Mouse (Mus musculus) cerebellum, postnatal 4 days (tissue): ENCODE measurements around the gene Gm13757.
"Not testable (repeated sequence)": the region's sequence is repeated elsewhere in the genome, so short reads cannot be mapped to it uniquely, and the experiment has no call there.

Experiments
- DNase-seq, 2 experiments: peaks; one replicate each; pipeline ENCODE4 v3.0.0; 2022; ENCODE audit warnings: low spot score in 2 of 2, mixed read lengths in 1 of 2

The Gm13757 gene

DNA sequence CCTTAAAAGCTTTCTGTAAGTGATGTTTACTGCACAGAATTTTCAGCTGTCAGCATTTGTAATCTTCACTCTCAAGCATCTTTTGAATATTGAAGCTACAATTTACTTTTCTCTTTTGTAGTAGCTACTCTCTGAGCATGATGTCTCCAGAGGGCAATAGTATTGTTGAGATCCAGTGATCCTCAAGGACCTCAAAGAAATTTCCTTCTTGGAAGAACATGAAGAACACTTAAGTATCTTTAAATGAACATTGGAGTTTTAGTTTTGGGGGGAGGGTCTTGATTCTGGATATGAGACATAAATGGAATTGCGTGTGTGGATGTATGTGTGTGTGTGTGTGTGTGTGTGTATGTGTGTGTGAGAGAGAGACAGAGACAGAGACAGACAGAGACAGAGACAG is at the start of gene Gm13757:
Gm13757 (minus strand) TSS at position 101 of the 400 bp plus-strand sequence.
- DNase-seq, result no peak

DNA sequence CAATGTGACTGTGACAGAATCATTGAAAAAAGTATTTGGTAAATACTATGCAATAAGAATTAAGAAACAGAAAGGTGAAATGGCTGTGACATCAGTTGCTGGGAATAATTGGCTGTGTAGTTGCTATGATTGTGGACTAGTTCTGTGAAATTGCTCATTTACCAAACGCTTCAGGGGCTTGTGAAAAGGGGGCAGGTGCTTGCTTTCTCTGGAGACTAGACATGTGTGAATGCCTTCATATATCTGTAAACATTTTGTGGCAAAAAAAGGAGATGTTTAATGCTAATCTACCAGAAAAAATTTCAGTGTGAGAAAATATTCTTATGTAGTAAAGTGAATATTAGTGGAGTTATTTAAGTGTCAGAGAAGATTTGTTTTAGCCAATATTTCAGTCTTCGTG is 44.1 kb upstream of the Gm13757 start, which contains the start of gene Olfr1185-ps1:
Olfr1185-ps1 (plus strand) TSS at position 301 of the 400 bp plus-strand sequence.
- DNase-seq, result no peak

DNA sequence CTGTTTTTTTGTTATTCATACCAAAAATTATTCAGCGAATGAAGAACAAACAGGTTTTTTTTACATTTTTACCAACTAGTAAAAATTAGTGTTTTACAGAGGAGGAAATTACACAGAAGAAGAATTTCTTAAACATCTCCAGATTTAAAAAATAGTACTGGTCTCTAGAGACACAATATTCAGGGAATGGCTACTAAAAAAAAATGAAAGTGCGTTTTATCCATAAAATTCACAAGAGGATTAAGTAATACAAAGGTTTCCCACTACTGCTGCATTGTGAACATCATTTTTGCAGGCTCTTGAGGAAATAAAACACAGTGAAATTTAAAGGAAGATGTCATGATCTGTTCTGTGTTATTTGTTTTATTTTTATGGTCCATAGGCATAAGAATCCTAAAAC is 34.4 kb upstream of the Gm13757 start, which contains the start of gene Olfr1184:
Olfr1184 (plus strand) TSS at position 301 of the 400 bp plus-strand sequence.
- no peak for DNase-seq

DNA sequence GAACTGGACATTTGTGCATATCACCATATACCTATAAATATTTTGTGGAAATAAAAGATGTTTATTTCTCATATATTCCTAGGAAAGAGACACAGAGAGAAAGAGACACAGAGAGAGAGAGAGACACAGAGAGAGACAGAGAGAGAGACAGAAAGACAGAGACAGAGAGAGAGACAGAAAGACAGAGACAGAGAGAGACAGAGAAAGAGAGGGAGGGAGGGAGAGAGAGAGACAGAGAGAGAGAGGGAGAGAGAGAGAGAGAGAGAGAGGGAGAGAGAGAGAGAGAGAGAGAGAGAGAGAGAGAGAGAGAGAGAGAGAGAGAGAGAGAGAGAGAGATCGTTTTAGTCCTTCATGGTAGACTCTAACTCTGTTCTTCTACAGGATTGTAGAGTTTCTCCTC is 5.6 kb upstream of the Gm13757 start, which contains the start of gene Olfr1183:
Olfr1183 (plus strand) TSS at position 301 of the 400 bp plus-strand sequence.
- not testable (repeated sequence) for DNase-seq

DNA sequence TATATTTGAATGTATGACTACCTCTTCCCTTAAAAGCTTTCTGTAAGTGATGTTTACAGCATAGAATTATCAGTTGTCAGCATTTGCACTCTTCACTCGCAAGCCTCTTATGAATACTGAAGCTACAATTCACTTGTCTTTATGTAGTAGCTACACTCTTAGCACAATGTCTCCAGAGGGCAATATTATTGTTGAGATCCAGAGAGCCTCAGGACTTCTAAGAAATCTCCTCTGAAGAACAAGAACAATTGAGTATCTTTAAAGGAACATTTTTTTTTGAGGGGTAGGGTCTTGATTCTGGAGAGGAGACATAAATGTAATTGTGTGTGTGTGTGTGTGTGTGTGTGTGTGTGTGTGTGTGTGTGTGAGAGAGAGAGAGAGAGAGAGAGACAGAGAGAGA is 22.9 kb downstream of the Gm13757 start, which contains the start of gene Olfr1181:
Olfr1181 (minus strand) TSS at position 101 of the 400 bp plus-strand sequence.
- no peak for DNase-seq

DNA sequence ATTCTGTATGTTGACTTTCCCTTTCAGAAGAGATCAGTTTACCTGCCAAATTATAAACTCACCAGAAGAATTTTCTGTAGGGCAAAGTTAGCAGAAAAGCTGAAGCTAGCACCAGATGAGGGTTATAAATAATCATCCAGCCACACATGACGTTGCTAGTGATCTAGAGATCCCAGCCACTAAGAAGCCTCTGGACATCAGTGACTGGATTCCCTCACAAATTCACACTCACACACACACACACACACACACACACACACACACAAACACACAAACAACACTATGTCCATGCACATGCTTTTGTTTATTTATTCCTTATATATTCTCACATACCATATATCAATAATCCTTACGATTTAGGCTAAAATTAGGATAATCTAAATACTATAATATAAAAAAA is 29.9 kb downstream of the Gm13757 start, which contains the start of gene Olfr1180:
Olfr1180 (minus strand) TSS at position 101 of the 400 bp plus-strand sequence.
- no peak for DNase-seq

DNA sequence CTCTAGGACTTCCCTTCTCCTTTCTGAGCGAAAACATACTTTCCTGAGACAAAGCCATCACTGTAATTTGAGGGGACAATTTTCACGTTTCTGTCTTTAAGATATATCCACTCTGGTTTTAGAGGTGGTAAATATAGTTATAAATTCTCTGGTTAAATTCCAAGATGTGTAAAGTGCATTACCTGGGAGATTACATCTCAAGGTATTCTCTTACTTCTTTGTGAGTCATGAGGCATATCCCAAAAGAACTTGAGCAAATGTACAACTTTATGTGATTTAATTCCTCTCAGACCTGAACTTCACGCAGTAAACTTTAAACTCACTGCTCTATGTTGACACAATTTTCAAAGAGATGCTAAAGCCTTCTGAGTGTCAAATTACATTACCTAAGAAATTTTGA is 42.6 kb downstream of the Gm13757 start, which contains the start of gene Olfr1179:
Olfr1179 (minus strand) TSS at position 101 of the 400 bp plus-strand sequence.
- no peak for DNase-seq
